Mouse (Mus musculus) neural tube, embryonic 15.5 days (tissue): ENCODE measurements around the gene Slc25a19. TPM values are rescaled to one million over a fixed set of nuclear protein-coding genes. Genes with fewer than 3 reads are reported as not detected.
A peak's percentile ranks its signal among the peaks of the same experiment; 100 is the strongest.

Experiments
- ATAC-seq: fragments of 200-750 bp; cut with Nextera tagmentation; 2 replicates; pipeline ENCODE4 v1.8.0; 2017; ENCODE audit warnings: mild to moderate bottlenecking, moderate TSS enrichment, moderate library complexity; ENCODE audit not compliant: low FRiP score
- H3K27ac ChIP-seq: fragments of 300-500 bp; sonication (generic); replicated peaks from 2 replicates; pipeline ENCODE4 v1.5.1; 2015; ENCODE audit warnings: mild to moderate bottlenecking, inconsistent platforms
- H3K27me3 ChIP-seq: fragments of 300-500 bp; sonication (generic); replicated peaks from 2 replicates; pipeline ENCODE4 v1.6.1; 2015; ENCODE audit warnings: inconsistent platforms
- H3K36me3 ChIP-seq: fragments of 300-500 bp; sonication (generic); 2 replicates; pipeline ENCODE4 v1.6.1; 2015; ENCODE audit warnings: inconsistent platforms
- H3K4me1 ChIP-seq: fragments of 300-500 bp; sonication (generic); 2 replicates; pipeline ENCODE4 v1.6.1; 2015; ENCODE audit warnings: inconsistent platforms
- H3K4me2 ChIP-seq: fragments of 300-500 bp; sonication (generic); 2 replicates; pipeline ENCODE4 v1.6.1; 2015; ENCODE audit warnings: inconsistent platforms, mild to moderate bottlenecking, moderate library complexity
- H3K4me3 ChIP-seq: fragments of 300-500 bp; sonication (generic); replicated peaks from 2 replicates; pipeline ENCODE4 v1.5.1; 2015; ENCODE audit warnings: mild to moderate bottlenecking, inconsistent platforms
- H3K9ac ChIP-seq: fragments of 300-500 bp; sonication (generic); replicated peaks from 2 replicates; pipeline ENCODE4 v1.6.1; 2015; ENCODE audit warnings: mild to moderate bottlenecking, inconsistent platforms
- H3K9me3 ChIP-seq: fragments of 300-500 bp; sonication (generic); replicated peaks from 2 replicates; pipeline ENCODE4 v1.6.1; 2016; ENCODE audit warnings: inconsistent platforms
- WGBS: fragments of 180-500 bp; shearing (Covaris S2); methylation state at CpG from one replicate; pipeline ENCODE4 v1.1.7; 2015; ENCODE audit warnings: mixed read lengths; 5-methylcytosine and 5-hydroxymethylcytosine counted together
- polyA plus RNA-seq: library from polyadenylated mRNA; unstranded; fragments of >200 nt; fragmentation: Nextera tagmentation; extraction: Ambion mirVana; gene quantifications from 2 replicates; pipeline ENCODE4 v1.2.1, GENCODE M21; 2015

Slc25a19 gene
- polyA plus RNA-seq, 1 experiment from 2014 or later, result 52.8 TPM

- Histone ChIP-seq H3K9me3 (no peaks in the 10 kb centered on the region), H3K27ac (no peak overlapping the region), H3K4me1 (no peaks in the 10 kb centered on the region), H3K36me3 (peaks cover 92% of the 10 kb centered on the region), H3K4me3 (no peak overlapping the region), H3K4me2 (no peak overlapping the region), H3K9ac (no peak overlapping the region), H3K27me3 (no peaks in the 10 kb centered on the region)
- 91% methylated on average over 10 of the region's 10 CpGs for WGBS
- no peak for ATAC-seq
Observed at GRCm38 (mm10) chr11:115584376-115585073, 43.6 kb downstream of the Slc25a19 start.

- H3K4me2 ChIP-seq, result no peak overlapping the region
- H3K9ac ChIP-seq, result no peak overlapping the region
- H3K27me3 ChIP-seq, result no peaks in the 10 kb centered on the region
- no peaks in the 10 kb centered on the region for H3K4me1 ChIP-seq
- peaks cover 92% of the 10 kb centered on the region for H3K36me3 ChIP-seq
- no peak overlapping the region; the same call in 1 of the 2 replicates for H3K27ac ChIP-seq
- H3K9me3 ChIP-seq, result no peaks in the 10 kb centered on the region
- 74% methylated on average over 10 of the region's 10 CpGs for WGBS
- no peak for ATAC-seq
- H3K4me3 ChIP-seq, result no peak overlapping the region
Observed at GRCm38 (mm10) chr11:115582913-115583606, 45.0 kb downstream of the Slc25a19 start.

GRCm38 (mm10) chr11:115579080-115579479, 49.0 kb downstream of the Slc25a19 start:
- ATAC-seq, result no peak
- no peak overlapping the region for H3K4me2 ChIP-seq
- no peaks in the 10 kb centered on the region for H3K27me3 ChIP-seq
- H3K4me1 ChIP-seq, result no peaks in the 10 kb centered on the region
- no peak overlapping the region for H3K27ac ChIP-seq
- H3K9ac ChIP-seq, result no peak overlapping the region
- H3K36me3 ChIP-seq, result peaks cover 60% of the 10 kb centered on the region
- H3K9me3 ChIP-seq, result no peaks in the 10 kb centered on the region
- no peak overlapping the region for H3K4me3 ChIP-seq

- Histone ChIP-seq H3K27me3 (no peaks in the 10 kb centered on the region), H3K4me2 (peak overlapping the region; percentile 80), H3K4me3 (peak overlapping the region; percentile 67), H3K27ac (no peak overlapping the region), H3K9me3 (no peaks in the 10 kb centered on the region), H3K4me1 (peaks cover 15% of the 10 kb centered on the region), H3K9ac (peak overlapping the region; percentile 62), H3K36me3 (peaks cover 36% of the 10 kb centered on the region)
- ATAC-seq, result no peak
- 21% methylated on average over 7 of the region's 7 CpGs for WGBS
Observed at GRCm38 (mm10) chr11:115564961-115565360, 63.1 kb downstream of the Slc25a19 start.

Other genes with a start within 250 kb of the Slc25a19 start
- 21.5 and 23.9 TPM in 2 replicates for gene Cdr2l, start 246.4 kb downstream of the Slc25a19 start, polyA plus RNA-seq
- 175 and 183 TPM in 2 replicates for gene Mrpl58, start 224.5 kb downstream of the Slc25a19 start, polyA plus RNA-seq
- gene Atp5h, start 208.3 kb downstream of the Slc25a19 start, polyA plus RNA-seq, result 949 and 1,025 TPM in 2 replicates
- gene Kctd2, start 208.2 kb downstream of the Slc25a19 start, polyA plus RNA-seq, result 19.0 and 22.4 TPM in 2 replicates
- 0.09 and 0.10 TPM in 2 replicates for gene Trim80, start 187.8 kb downstream of the Slc25a19 start, polyA plus RNA-seq
- 0.44 and 7.2 TPM in 2 replicates for gene Slc16a5, start 165.8 kb downstream of the Slc25a19 start, polyA plus RNA-seq
- 16.2 and 17.8 TPM in 2 replicates for gene Armc7, start 152.6 kb downstream of the Slc25a19 start, polyA plus RNA-seq
- 95.5 and 96.2 TPM in 2 replicates for gene Nt5c, start 136.4 kb downstream of the Slc25a19 start, polyA plus RNA-seq
- 1,012 and 1,180 TPM in 2 replicates for gene Jpt1, start 113.9 kb downstream of the Slc25a19 start, polyA plus RNA-seq
- gene Sumo2, start 92.0 kb downstream of the Slc25a19 start, polyA plus RNA-seq, result 882 and 892 TPM in 2 replicates
- 101 and 120 TPM in 2 replicates for gene Nup85, start 63.9 kb downstream of the Slc25a19 start, polyA plus RNA-seq
- gene Mrps7, start 24.4 kb downstream of the Slc25a19 start, polyA plus RNA-seq, result 81.0 and 83.8 TPM in 2 replicates
- gene Gga3, start 24.2 kb downstream of the Slc25a19 start, polyA plus RNA-seq, result 34.6 and 35.0 TPM in 2 replicates
- 11.5 and 19.4 TPM in 2 replicates for gene Mif4gd, start 15.3 kb downstream of the Slc25a19 start, polyA plus RNA-seq
- 192 and 194 TPM in 2 replicates for gene Grb2, start 80.3 kb upstream of the Slc25a19 start, polyA plus RNA-seq
- 20.3 and 21.2 TPM in 2 replicates for gene Tmem94, start 137.1 kb upstream of the Slc25a19 start, polyA plus RNA-seq
- 9.8 and 10.2 TPM in 2 replicates for gene Caskin2, start 185.3 kb upstream of the Slc25a19 start, polyA plus RNA-seq
- gene Tsen54, start 186.4 kb upstream of the Slc25a19 start, polyA plus RNA-seq, result 22.0 and 23.7 TPM in 2 replicates
- 0.97 and 8.8 TPM in 2 replicates for gene Llgl2, start 195.8 kb upstream of the Slc25a19 start, polyA plus RNA-seq
- 0.12 and 5.0 TPM in 2 replicates for gene Myo15b, start 230.1 kb upstream of the Slc25a19 start, polyA plus RNA-seq